Mouse (Mus musculus) macrophage (primary cell): Measurements from ENCODE around the gene Vmn1r149. TPM values are rescaled to one million over a fixed set of nuclear protein-coding genes. Genes with fewer than 3 reads are reported as not detected.
"Not testable (repeated sequence)": the region's sequence is repeated elsewhere in the genome, so short reads cannot be mapped to it uniquely, and the experiment has no call there.

Source experiments
- H3K27ac ChIP-seq: fragments of 350-480 bp; formaldehyde crosslinking; 2 replicates; pipeline ENCODE4 v1.9.0; 2021
- H3K36me3 ChIP-seq: fragments of 350-480 bp; formaldehyde crosslinking; 2 replicates; pipeline ENCODE4 v1.9.0; 2021; ENCODE audit errors: inconsistent target
- H3K4me3 ChIP-seq: fragments of 350-480 bp; formaldehyde crosslinking; 2 replicates; pipeline ENCODE4 v1.9.0; 2021; ENCODE audit errors: inconsistent target
- H3K79me2 ChIP-seq: fragments of 350-480 bp; formaldehyde crosslinking; 2 replicates; pipeline ENCODE4 v1.9.0; 2021; ENCODE audit errors: inconsistent target
- WGBS: methylation state at CpG from one replicate; pipeline ENCODE4 v1.1.7; 2026; ENCODE audit warnings: inconsistent platforms; ENCODE audit not compliant: missing documents; 5-methylcytosine and 5-hydroxymethylcytosine counted together
- polyA plus RNA-seq: library from polyadenylated mRNA; stranded (reverse); fragments of 250-400 nt; gene quantifications from 3 replicates; pipeline ENCODE4 v1.2.4, GENCODE M21; 2018; ENCODE audit warnings: inconsistent platforms
- total RNA-seq, 78 experiments: library from RNA; depleted of rRNA; stranded (reverse); fragments of 250-400 nt; gene quantifications; 1 replicate in 9 of 78; 2 replicates in 24 of 78; 3 replicates in 43 of 78; 4 replicates in 2 of 78; pipeline ENCODE4 v1.2.4; 2018; ENCODE audit warnings: inconsistent platforms in 56 of 78

Gene Vmn1r149
- total RNA-seq (2018; cell fraction: chromatin; rRNA removed), result not detected
- total RNA-seq (2018; cell fraction: cytosol; rRNA removed), result not detected
- total RNA-seq (2018; cell fraction: nucleus; rRNA removed), result not detected
- polyA plus RNA-seq, result not detected in 3 replicates

DNA sequence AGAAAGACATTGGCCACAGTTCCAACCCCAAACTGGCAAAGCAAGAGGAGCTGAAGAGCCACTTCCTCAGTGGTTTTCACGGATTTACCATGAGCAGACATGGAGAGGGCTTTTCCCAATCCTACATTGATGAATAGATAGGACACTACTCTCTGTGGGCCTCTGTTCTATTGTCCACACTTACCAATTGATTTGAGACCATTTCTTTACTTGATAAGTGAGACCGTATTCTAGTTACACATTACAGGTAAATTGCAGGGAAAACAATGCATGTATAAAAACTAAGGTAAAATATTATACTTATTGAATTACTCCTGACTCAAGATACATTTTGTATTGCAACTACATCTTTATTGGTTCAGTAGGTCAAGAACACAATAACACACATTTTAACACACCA, at the start of gene Vmn1r149:
TSS of gene Vmn1r149 (minus strand) at position 101 of the 400 bp plus-strand sequence.
- H3K4me3 ChIP-seq, H3K27ac ChIP-seq, H3K36me3 ChIP-seq, H3K79me2 ChIP-seq: not testable (repeated sequence)
- WGBS, result no CpG with 5 or more reads among the region's 2 CpGs

DNA sequence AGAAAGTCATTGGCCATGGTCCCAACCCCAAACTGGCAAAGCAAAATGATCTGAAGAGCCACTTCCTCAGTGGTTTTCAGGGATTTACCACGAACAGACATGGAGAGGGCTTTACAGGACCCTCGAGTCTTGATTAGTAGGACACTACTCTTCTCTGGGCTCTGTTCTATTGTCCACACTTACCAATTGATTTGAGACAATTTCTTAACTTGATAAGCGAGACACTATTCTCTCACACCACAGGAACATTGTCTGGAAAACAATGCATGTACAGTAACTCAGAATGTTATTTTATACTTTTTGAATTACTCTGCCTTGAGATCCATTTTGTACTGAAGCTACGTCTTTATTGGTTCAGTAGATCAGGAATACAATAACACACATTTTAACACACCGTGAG, 25.9 kb upstream of the Vmn1r149 start, which contains the start of gene Gm10665:
TSS of gene Gm10665 (minus strand) at position 101 of the 400 bp plus-strand sequence.
- not testable (repeated sequence) for H3K4me3 ChIP-seq, H3K27ac ChIP-seq, H3K79me2 ChIP-seq, H3K36me3 ChIP-seq
- WGBS, result no CpG with 5 or more reads among the region's 5 CpGs

DNA sequence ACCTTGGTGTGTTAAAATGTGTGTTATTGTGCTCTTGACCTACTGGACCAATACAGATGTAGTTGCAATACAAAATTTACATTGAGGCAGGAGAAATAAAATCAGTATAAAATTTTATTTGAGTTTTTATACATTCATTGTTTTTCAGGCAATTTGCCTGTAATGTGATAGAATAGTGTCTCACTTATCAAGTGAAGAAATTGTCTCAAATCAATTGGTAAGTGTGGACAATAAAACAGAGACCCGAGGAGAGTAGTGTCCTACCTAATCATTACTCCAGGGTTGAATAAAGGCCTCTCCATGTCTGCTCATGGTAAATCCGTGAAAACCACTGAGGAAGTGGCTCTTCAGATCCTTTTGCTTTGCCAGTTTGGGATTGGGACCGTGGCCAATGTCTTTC, 24.7 kb downstream of the Vmn1r149 start, which contains the start of gene Vmn1r148:
TSS of gene Vmn1r148 (plus strand) at position 301 of the 400 bp plus-strand sequence.
- not testable (repeated sequence) for H3K4me3 ChIP-seq, H3K79me2 ChIP-seq
- no CpG with 5 or more reads among the region's 3 CpGs for WGBS

More for the DNA sequence above, 24.7 kb downstream of the Vmn1r149 start, which contains the start of gene Vmn1r148:
- H3K36me3 ChIP-seq, H3K27ac ChIP-seq: not testable (repeated sequence)

Other genes starting within 250 kb of the Vmn1r149 start
- not detected in 3 replicates for gene Vmn1r143, start 248.9 kb downstream of the Vmn1r149 start, polyA plus RNA-seq
- gene Gm8653, start 237.0 kb downstream of the Vmn1r149 start, polyA plus RNA-seq, result not detected in 3 replicates
- gene Gm8453, start 208.7 kb downstream of the Vmn1r149 start, polyA plus RNA-seq, result not detected in 3 replicates
- gene Gm4187, start 108.5 kb downstream of the Vmn1r149 start, polyA plus RNA-seq, result not detected in 3 replicates
- not detected in 3 replicates for gene Gm8660, start 67.2 kb downstream of the Vmn1r149 start, polyA plus RNA-seq
- gene Vmn1r148, start 24.6 kb downstream of the Vmn1r149 start, polyA plus RNA-seq, result not detected in 3 replicates
- gene Gm10665, start 25.8 kb upstream of the Vmn1r149 start, polyA plus RNA-seq, result not detected in 3 replicates
- gene Vmn1r151, start 61.4 kb upstream of the Vmn1r149 start, polyA plus RNA-seq, result not detected in 3 replicates
- gene Vmn1r152, start 84.7 kb upstream of the Vmn1r149 start, polyA plus RNA-seq, result not detected in 3 replicates
- gene Gm8677, start 96.7 kb upstream of the Vmn1r149 start, polyA plus RNA-seq, result not detected in 3 replicates
- gene Gm4201, start 127.1 kb upstream of the Vmn1r149 start, polyA plus RNA-seq, result not detected in 3 replicates
- not detected in 3 replicates for gene Gm4565, start 149.9 kb upstream of the Vmn1r149 start, polyA plus RNA-seq
- gene Vmn1r155, start 219.8 kb upstream of the Vmn1r149 start, polyA plus RNA-seq, result not detected in 3 replicates